Mouse (Mus musculus): ENCODE data around the gene Pik3r1.

DNA sequence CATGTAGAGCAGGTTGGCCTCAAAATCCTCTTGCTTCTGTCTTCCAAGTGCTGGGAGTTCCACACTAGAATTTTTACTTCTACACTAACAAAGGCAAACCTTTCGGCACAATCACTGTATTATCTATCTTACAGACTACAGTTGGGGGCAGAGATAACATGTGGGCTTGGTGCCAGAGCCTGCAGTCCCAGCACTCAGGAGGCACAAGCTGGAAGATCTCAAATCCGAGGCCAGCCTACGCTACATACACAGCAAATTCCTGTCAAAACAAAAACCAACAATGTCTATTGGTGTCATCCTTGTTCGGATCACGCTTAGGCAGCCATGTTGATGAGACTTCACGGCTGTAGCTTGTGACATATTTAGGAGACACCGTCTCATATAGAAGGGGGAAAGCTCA, 36.2 kb downstream of the Pik3r1 start:
- TF ChIP-seq CTCF (IDR thresholded peaks at IDR 0.05; ENCODE audit: low read depth, low read length) (no peak), POLR2A (IDR thresholded peaks at IDR 0.05; ENCODE audit: extremely low read depth, insufficient read depth, low read length) (no peak)

Measured in liver, adult 2 months (tissue).